Mouse (Mus musculus): ENCODE results near the gene Osbpl11. TPM values are rescaled to one million over a fixed set of nuclear protein-coding genes. Genes with fewer than 3 reads are reported as not detected.
"Not testable (repeated sequence)": the region's sequence is repeated elsewhere in the genome, so short reads cannot be mapped to it uniquely, and the experiment has no call there.

The Osbpl11 gene
- polyA plus RNA-seq, 1 experiment from 2014 or later: 14.3 TPM

GRCm38 (mm10) chr16:33170716-33171587 lies 13.9 kb upstream of the Osbpl11 start:
- no peak for ATAC-seq
- Histone ChIP-seq H3K4me2 (ENCODE audit: low read length) (no peak overlapping the region), H3K27ac (ENCODE audit: low read depth, low read length) (no peak overlapping the region), H3K4me1 (ENCODE audit: control insufficient read depth, insufficient read depth, low read length) (no peaks in the 10 kb centered on the region), H3K4me3 (ENCODE audit: low read depth, low read length) (no peak overlapping the region), H3K9me3 (replicated peaks; ENCODE audit: control insufficient read depth, low read length) (no peaks in the 10 kb centered on the region), H3K27me3 (replicated peaks; ENCODE audit: control insufficient read depth, insufficient read depth, low read length) (no peaks in the 10 kb centered on the region), H3K36me3 (ENCODE audit: control insufficient read depth, insufficient read depth, low read length) (no peaks in the 10 kb centered on the region), H3K9ac (ENCODE audit: low read length) (no peak overlapping the region)
- 71% methylated on average over 9 of the region's 9 CpGs for WGBS
- no peak for DNase-seq (ENCODE audit: low spot score)

- H3K9me3 ChIP-seq (replicated peaks; ENCODE audit: control insufficient read depth, low read length): no peaks in the 10 kb centered on the region
- no peak overlapping the region for H3K4me3 ChIP-seq (ENCODE audit: low read depth, low read length)
- no peak overlapping the region for H3K27ac ChIP-seq (ENCODE audit: low read depth, low read length)
- H3K4me2 ChIP-seq (ENCODE audit: low read length): no peak overlapping the region
- no peaks in the 10 kb centered on the region for H3K4me1 ChIP-seq (ENCODE audit: control insufficient read depth, insufficient read depth, low read length)
- ATAC-seq: no peak
- DNase-seq (ENCODE audit: low spot score): peak; percentile 56
- WGBS: 79% methylated on average over 6 of the region's 6 CpGs
- no peaks in the 10 kb centered on the region for H3K27me3 ChIP-seq (replicated peaks; ENCODE audit: control insufficient read depth, insufficient read depth, low read length)
- no peaks in the 10 kb centered on the region for H3K36me3 ChIP-seq (ENCODE audit: control insufficient read depth, insufficient read depth, low read length)
- no peak overlapping the region for H3K9ac ChIP-seq (ENCODE audit: low read length)
Observed at GRCm38 (mm10) chr16:33171800-33172199, 13.1 kb upstream of the Osbpl11 start.

- DNase-seq (ENCODE audit: low spot score) (no peak), ATAC-seq (no peak)
- H3K4me1 ChIP-seq (ENCODE audit: control insufficient read depth, insufficient read depth, low read length): peaks cover 1% of the 10 kb centered on the region; the same call in 1 of the 2 replicates
- H3K27ac ChIP-seq (ENCODE audit: low read depth, low read length): no peak overlapping the region
- H3K27me3 ChIP-seq (replicated peaks; ENCODE audit: control insufficient read depth, insufficient read depth, low read length): no peaks in the 10 kb centered on the region
- no peaks in the 10 kb centered on the region for H3K9me3 ChIP-seq (replicated peaks; ENCODE audit: control insufficient read depth, low read length)
- no peaks in the 10 kb centered on the region for H3K36me3 ChIP-seq (ENCODE audit: control insufficient read depth, insufficient read depth, low read length)
- WGBS: 84% methylated on average over 5 of the region's 5 CpGs
- H3K9ac ChIP-seq (ENCODE audit: low read length): no peak overlapping the region
- no peak overlapping the region for H3K4me2 ChIP-seq (ENCODE audit: low read length)
- no peak overlapping the region for H3K4me3 ChIP-seq (ENCODE audit: low read depth, low read length)
Observed at GRCm38 (mm10) chr16:33173151-33173550, 11.7 kb upstream of the Osbpl11 start.

GRCm38 (mm10) chr16:33174695-33175094 lies 10.2 kb upstream of the Osbpl11 start:
- ATAC-seq (no peak), DNase-seq (ENCODE audit: low spot score) (no peak)
- no peak overlapping the region for H3K4me3 ChIP-seq (ENCODE audit: low read depth, low read length)
- H3K27me3 ChIP-seq (replicated peaks; ENCODE audit: control insufficient read depth, insufficient read depth, low read length): no peaks in the 10 kb centered on the region
- peaks cover 2% of the 10 kb centered on the region; the same call in 1 of the 2 replicates for H3K4me1 ChIP-seq (ENCODE audit: control insufficient read depth, insufficient read depth, low read length)
- no peak overlapping the region for H3K9ac ChIP-seq (ENCODE audit: low read length)
- H3K4me2 ChIP-seq (ENCODE audit: low read length): no peak overlapping the region
- H3K27ac ChIP-seq (ENCODE audit: low read depth, low read length): no peak overlapping the region
- no peaks in the 10 kb centered on the region for H3K36me3 ChIP-seq (ENCODE audit: control insufficient read depth, insufficient read depth, low read length)
- H3K9me3 ChIP-seq (replicated peaks; ENCODE audit: control insufficient read depth, low read length): no peaks in the 10 kb centered on the region

- 84% methylated on average over 5 of the region's 5 CpGs for WGBS
- H3K9me3 ChIP-seq (replicated peaks; ENCODE audit: control insufficient read depth, low read length); H3K4me3 ChIP-seq (ENCODE audit: low read depth, low read length); DNase-seq (ENCODE audit: low spot score); H3K36me3 ChIP-seq (ENCODE audit: control insufficient read depth, insufficient read depth, low read length); H3K27me3 ChIP-seq (replicated peaks; ENCODE audit: control insufficient read depth, insufficient read depth, low read length); H3K9ac ChIP-seq (ENCODE audit: low read length); H3K4me1 ChIP-seq (ENCODE audit: control insufficient read depth, insufficient read depth, low read length); ATAC-seq; H3K27ac ChIP-seq (ENCODE audit: low read depth, low read length); H3K4me2 ChIP-seq (ENCODE audit: low read length): not testable (repeated sequence)
Observed at GRCm38 (mm10) chr16:33176831-33177230, 8.0 kb upstream of the Osbpl11 start.

- Histone ChIP-seq H3K27ac (ENCODE audit: low read depth, low read length) (no peak overlapping the region), H3K4me2 (ENCODE audit: low read length) (no peak overlapping the region), H3K4me1 (ENCODE audit: control insufficient read depth, insufficient read depth, low read length) (peaks cover 2% of the 10 kb centered on the region; the same call in 1 of the 2 replicates), H3K36me3 (ENCODE audit: control insufficient read depth, insufficient read depth, low read length) (no peaks in the 10 kb centered on the region), H3K4me3 (ENCODE audit: low read depth, low read length) (no peak overlapping the region), H3K9me3 (replicated peaks; ENCODE audit: control insufficient read depth, low read length) (no peaks in the 10 kb centered on the region), H3K27me3 (replicated peaks; ENCODE audit: control insufficient read depth, insufficient read depth, low read length) (no peaks in the 10 kb centered on the region), H3K9ac (ENCODE audit: low read length) (no peak overlapping the region)
- no peak for ATAC-seq
- DNase-seq (ENCODE audit: low spot score): no peak
- 91% methylated on average over 4 of the region's 4 CpGs for WGBS
Observed at GRCm38 (mm10) chr16:33177722-33178121, 7.1 kb upstream of the Osbpl11 start.

- Histone ChIP-seq H3K27me3 (replicated peaks; ENCODE audit: control insufficient read depth, insufficient read depth, low read length) (no peaks in the 10 kb centered on the region), H3K4me2 (ENCODE audit: low read length) (no peak overlapping the region), H3K4me3 (ENCODE audit: low read depth, low read length) (no peak overlapping the region), H3K9ac (ENCODE audit: low read length) (no peak overlapping the region), H3K4me1 (ENCODE audit: control insufficient read depth, insufficient read depth, low read length) (peaks cover 2% of the 10 kb centered on the region; the same call in 1 of the 2 replicates), H3K9me3 (replicated peaks; ENCODE audit: control insufficient read depth, low read length) (no peaks in the 10 kb centered on the region), H3K36me3 (ENCODE audit: control insufficient read depth, insufficient read depth, low read length) (no peaks in the 10 kb centered on the region), H3K27ac (ENCODE audit: low read depth, low read length) (no peak overlapping the region)
- WGBS: 67% methylated on average over 17 of the region's 17 CpGs
- DNase-seq (ENCODE audit: low spot score): no peak
- ATAC-seq: no peak
Observed at GRCm38 (mm10) chr16:33178278-33179074, 6.4 kb upstream of the Osbpl11 start.

- not testable (repeated sequence) for H3K9ac ChIP-seq (ENCODE audit: low read length); H3K27ac ChIP-seq (ENCODE audit: low read depth, low read length); H3K4me3 ChIP-seq (ENCODE audit: low read depth, low read length); H3K27me3 ChIP-seq (replicated peaks; ENCODE audit: control insufficient read depth, insufficient read depth, low read length); H3K4me1 ChIP-seq (ENCODE audit: control insufficient read depth, insufficient read depth, low read length); ATAC-seq; H3K36me3 ChIP-seq (ENCODE audit: control insufficient read depth, insufficient read depth, low read length); H3K4me2 ChIP-seq (ENCODE audit: low read length); H3K9me3 ChIP-seq (replicated peaks; ENCODE audit: control insufficient read depth, low read length); DNase-seq (ENCODE audit: low spot score)
- 94% methylated on average over 9 of the region's 10 CpGs for WGBS
Observed at GRCm38 (mm10) chr16:33179222-33179621, 5.6 kb upstream of the Osbpl11 start.

- 87% methylated on average over 3 of the region's 3 CpGs for WGBS
- H3K9ac ChIP-seq (ENCODE audit: low read length): no peak overlapping the region
- no peaks in the 10 kb centered on the region for H3K9me3 ChIP-seq (replicated peaks; ENCODE audit: control insufficient read depth, low read length)
Observed at GRCm38 (mm10) chr16:33179911-33180310, 5.0 kb upstream of the Osbpl11 start.

More at GRCm38 (mm10) chr16:33179911-33180310, 5.0 kb upstream of the Osbpl11 start:
- H3K27me3 ChIP-seq (replicated peaks; ENCODE audit: control insufficient read depth, insufficient read depth, low read length): no peaks in the 10 kb centered on the region
- H3K4me3 ChIP-seq (ENCODE audit: low read depth, low read length): no peak overlapping the region
- no peak overlapping the region for H3K27ac ChIP-seq (ENCODE audit: low read depth, low read length)
- no peaks in the 10 kb centered on the region for H3K36me3 ChIP-seq (ENCODE audit: control insufficient read depth, insufficient read depth, low read length)
- ATAC-seq (no peak), DNase-seq (ENCODE audit: low spot score) (no peak)
- H3K4me2 ChIP-seq (ENCODE audit: low read length): no peak overlapping the region
- peaks cover 2% of the 10 kb centered on the region; the same call in 1 of the 2 replicates for H3K4me1 ChIP-seq (ENCODE audit: control insufficient read depth, insufficient read depth, low read length)

All from forebrain, embryonic 14.5 days (tissue).